Mouse (Mus musculus) lung, postnatal 4 days (tissue): ENCODE results near the gene Oprl1.
A peak's percentile ranks its signal among the peaks of the same experiment; 100 is the strongest.

Source experiments
- DNase-seq, 2 experiments: peaks; one replicate each; pipeline ENCODE4 v3.0.0; 2021

Oprl1 gene

DNA sequence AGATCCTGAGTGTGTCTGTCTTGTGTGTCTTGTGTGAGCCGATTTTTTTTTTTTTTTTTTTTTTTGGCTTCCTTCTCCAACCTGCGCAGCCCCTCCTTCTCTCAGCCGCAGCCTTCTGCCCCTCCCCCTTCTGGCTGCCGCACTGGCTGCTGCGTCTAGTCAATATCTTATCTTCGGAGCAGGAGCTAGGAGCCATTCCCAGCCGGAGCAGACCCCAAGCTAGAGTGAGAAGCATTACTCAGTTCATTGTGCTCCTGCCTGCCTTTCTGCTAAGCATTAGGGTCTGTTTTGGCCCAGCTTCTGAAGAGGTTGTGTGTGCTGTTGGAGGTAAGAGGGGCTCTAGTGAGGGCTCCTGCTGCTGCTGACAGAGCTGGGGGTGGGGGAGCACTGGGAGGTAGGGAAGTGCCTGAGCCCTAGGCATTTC is at the start of gene Oprl1:
Gene Oprl1, plus strand, starts transcription at position 114 of the 424 bp plus-strand sequence.
- no peak for DNase-seq

DNA sequence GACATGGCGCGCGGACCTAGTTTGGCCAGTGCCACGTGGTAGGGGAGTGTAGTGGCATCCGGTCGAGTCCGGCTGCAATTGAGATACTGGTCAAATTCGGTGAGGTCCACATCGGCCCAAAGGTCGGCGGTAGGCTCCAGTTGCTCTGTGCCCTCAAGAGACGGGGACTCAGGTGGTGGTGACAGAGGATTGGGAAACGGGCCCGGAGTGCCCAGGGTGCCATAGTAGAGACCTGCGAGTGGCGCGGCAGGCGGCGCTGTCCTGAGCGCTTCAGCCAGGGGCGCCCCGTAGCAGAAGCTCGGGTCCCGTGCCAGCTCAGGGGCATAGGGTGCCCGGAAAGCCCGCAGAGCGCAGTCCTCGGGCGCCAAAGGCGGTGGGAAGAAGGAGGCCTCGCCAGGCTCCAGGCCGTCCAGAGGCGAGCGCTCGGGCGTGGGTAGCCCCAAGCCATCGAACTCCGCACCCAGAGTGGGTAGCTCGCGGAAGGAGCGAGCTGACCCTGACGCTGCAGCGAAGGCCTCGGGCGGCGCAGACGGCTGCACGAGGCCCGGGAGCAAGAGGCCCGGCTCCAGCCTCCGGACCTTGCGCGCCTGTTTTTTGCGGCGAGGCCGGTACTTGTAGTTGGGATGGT is 44.4 kb upstream of the Oprl1 start:
- DNase-seq: peak; percentile 39 to 52

DNA sequence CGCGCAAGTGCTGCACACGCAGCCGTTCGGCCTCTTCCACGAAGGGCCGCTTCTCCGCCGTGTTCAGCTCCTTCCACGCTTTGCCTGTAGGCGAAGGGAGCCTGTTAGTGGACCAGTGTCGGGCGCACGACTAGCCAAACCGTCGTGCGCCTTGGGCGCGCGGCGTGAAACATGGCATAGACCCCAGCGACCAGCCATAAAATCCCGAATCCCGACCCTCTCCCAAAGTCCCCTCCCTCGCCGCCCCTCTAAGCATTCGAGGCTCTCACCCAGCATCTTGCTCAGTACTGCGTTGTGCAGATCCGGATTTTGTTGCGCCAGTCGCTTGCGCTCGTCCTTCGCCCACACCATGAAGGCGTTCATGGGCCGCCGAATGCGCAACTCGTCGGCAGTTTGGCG is 43.9 kb upstream of the Oprl1 start:
- DNase-seq: no peak

DNA sequence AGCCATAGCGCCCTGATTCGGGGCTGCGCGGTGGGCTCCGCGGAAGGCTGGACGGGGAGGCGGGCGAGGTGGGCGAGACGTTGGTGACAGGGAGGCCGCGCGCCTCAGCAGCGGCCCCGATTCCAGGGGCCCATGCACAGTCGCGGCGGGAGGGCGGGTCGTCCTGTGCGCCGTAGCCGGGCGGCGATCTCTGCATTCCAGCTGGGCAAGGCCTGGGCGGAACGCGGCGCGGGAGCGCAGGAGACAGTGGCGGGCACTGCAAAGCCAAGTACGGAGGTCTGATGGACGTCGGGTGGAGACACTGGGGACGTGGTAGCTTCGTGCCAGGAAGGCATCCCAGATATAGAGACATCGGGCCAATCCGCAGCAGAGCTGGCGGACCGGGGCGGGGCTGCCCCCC is 43.5 kb upstream of the Oprl1 start, which contains the start of gene Sox18:
Gene Sox18, minus strand, starts transcription at position 315 of the 400 bp plus-strand sequence.
- peak; percentile 75 to 83 for DNase-seq

DNA sequence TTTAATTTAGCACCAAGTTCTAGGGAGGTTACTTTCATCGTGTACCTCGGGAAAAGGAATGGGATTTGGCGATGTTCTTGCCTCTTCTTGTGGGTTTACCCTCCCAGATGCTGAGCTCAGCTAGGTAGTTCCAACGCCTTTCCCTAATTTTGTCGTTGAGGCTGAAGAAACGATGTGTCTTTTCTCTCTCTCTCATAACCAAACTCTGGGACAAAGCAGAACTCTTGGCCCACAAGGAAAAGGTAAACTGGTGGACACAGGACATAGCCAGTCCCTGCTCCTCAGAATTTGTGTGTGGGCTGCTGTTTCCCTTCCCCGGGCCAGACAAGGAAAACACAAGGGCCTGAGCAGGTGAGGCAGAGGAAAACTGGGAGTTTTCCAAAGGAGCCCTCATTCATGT is 42.8 kb upstream of the Oprl1 start:
- DNase-seq: no peak

DNA sequence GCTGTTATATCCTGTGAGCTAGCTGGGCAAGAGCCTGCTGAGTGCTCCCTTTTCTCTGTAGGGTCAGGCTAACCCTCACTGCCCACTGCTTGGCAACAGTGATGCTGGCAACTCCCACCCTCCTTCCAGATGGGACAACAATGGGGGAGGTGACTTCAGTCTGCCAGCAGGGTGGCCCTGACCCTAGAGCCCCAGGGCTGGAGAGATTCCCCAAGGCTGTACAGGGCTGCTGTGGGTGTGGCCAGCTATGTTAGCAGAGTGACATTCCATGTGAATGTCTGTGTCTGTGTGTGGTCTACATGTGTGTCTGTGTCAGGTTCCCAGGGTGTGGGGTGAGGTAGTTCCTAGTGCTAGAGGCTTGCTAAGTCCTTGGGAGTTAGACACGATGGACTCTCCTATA is 41.3 kb upstream of the Oprl1 start:
- peak; percentile 46 to 77 for DNase-seq

DNA sequence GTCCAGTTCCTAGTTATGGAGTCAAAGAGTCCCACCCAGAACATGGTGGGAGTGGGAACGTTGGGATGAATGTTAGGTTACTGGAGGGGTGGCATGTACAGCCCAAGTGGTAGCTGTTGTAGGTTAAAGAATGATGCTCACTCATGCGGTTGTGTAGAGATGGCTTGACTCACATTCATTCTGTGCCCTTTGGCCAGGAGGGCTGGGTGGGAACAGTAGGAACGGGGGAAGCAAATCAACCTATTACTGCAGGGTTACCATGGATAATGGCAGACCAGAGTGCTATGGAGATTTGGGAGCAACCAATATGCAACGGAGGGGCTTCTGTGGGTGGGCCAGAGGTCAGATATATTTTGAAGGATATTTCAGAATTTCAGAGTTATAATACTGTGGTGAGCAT is 39.9 kb upstream of the Oprl1 start:
- no peak for DNase-seq

DNA sequence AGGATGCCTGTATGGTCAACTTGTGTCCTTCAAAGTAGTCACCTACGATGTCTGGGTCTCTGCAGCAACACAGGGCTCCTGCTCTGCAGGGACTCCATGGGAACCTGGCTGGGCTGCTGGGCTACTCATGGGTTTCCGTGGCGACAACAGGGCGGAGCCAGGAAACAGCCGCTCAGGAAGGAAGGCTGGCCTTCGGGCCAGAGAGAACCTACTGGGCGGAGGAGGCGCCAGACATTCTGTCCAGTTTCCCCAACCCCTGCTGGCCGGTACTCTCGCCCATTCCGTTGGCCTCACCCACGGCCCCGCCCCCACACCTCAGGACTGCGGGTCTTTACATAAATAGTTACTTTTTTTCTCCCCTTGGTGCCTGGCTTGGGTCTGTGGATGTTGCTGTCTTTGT is 39.4 kb upstream of the Oprl1 start:
- DNase-seq: peak; percentile 82 to 91

DNA sequence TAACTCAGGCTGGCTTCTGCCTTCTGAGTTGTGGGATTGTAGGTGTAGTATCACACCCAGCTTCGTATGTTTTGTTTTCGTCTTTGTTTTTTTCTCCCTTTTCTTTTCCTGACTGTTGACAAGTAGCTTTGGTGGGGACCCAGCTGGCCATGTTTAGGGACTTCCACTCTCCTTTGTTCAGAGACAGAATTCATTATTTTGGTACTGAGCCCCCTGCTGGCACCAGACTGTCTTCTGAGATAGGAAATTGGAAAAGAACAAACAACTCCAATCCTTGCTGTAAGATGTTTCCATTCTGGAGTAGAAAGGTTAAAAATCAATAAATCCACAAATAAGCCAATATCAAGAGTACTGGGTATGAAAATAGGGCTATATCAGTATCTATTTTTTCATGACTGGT is 38.4 kb upstream of the Oprl1 start:
- no peak for DNase-seq

DNA sequence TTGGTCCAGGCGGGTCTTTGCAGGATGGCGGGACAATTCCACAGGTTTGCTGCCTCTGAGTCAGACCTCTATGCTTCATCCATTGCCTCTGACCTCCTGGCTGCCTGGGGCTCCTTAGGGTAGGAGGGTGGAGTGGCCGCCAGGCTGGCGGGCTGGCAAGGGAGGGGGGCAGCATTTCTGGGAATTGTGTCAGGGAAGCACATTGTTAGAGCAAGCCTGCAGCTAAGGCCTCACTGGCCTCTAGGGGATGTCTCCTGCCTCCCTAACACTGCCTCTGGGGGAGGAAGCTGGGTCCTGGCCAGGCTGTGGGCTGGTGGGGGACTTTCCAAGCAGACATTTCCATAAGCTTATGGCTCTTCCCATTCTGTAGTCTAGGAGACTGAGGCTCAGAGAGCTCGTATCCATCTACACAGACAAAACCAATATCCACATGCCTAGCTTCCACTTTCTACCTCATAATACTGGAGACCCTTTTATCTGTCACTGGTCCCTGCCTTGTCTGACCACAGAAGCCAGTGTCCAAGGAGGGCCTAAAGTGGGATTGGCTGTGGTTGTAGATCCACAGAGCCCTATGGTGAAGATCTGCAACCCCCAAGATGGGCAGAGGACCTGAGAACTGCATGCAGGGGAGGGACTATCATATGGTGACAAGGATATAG is 37.6 kb upstream of the Oprl1 start:
- peak; percentile 68 to 84 for DNase-seq

DNA sequence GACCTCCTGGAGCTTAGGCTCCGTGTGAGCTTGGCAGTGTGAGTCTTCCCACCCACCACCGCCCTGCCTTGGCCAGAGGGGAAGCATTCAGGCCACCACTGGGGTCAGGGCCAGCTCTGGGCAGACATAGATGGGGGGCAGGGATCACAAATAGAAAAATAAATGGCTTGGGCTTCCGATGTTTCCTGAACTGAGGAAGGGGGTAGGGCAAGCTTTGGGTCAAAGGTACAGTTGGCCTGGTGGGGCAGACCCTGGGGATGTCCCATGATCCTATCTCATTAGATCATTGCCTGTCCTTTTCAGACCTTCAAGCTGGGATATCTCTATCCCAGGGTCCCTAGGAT is 37.1 kb upstream of the Oprl1 start:
- DNase-seq: peak in 1 of 2 experiments; percentile 69

DNA sequence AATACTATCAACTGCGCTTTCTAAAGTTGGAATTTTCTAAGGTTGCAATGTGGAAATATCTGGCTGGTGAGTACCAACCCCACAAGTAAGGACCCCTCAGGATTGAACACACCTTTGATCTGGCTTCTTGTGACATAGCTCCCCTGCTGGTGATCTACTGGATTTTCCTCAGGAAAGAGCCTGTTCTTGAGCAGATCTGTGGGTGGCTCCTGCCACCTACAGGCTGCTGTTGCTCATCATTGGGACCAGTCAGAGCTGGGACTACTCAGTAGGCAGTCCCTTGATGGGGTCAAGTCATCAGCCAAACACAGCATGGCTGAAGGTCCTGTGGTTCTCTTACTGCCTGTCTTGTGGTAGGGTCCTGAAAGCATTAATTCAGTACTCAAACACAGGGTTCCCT is 36.0 kb upstream of the Oprl1 start:
- DNase-seq: peak; percentile 86 to 87

DNA sequence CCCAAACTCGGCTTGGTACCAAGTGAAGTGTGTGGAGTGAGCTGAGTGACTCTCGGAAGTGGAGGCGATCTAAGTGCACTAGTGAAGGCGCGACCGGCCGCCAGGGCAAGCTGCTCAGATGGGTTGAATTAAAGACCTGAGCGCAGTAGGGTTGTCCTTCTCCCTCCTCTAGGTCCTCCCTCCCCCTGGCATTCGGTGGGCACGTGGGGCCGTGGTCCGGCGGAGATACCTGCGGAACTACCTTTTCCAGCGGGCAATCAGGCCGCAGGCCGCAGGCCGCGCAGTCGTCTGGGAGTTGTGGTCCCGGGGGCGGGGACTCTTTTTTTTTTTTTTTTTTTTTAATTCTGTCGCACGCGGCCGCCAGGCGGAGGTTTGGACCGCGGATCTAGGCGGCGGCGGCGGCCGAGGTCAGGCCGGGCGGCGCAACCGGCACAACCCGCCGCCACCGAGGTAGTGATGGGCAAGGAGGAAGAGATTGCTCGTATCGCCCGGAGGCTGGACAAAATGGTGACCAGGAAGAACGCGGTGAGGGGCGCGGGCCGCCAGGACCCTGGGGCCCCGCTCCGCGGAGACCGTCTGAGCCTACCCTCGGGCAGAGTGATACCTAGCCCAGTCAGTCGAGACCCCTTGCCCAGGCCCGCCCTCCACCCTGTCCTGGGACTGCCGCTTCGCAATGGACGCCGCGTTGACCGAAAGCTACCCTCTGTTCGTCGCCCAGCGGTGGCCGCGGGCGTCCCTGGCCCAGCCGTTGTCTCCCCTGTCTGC is 34.7 kb upstream of the Oprl1 start, which contains the start of gene Tcea2:
Gene Tcea2, plus strand, starts transcription at position 360 of the 765 bp plus-strand sequence.
- DNase-seq: peak; percentile 82 to 85

DNA sequence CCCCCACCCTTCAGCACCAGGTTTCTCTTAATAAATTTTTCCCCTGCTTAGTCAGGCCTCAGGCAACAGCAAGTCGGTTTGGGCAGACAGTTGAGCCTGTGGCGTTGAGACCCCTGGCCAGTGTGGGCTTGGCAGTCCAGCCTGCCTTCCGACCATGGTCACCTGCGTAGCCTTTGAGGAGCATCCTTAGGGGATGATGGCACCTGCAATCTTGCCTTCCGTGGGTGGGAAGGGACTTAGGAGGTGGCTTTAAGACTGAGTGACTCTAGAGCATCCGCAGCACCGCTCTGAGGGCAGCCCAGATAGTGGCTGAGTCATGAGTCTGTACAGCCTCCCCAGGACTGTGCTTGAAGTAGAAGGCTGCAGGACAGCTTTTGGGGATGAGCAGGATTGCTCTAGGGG is 34.1 kb upstream of the Oprl1 start:
- DNase-seq: no peak

DNA sequence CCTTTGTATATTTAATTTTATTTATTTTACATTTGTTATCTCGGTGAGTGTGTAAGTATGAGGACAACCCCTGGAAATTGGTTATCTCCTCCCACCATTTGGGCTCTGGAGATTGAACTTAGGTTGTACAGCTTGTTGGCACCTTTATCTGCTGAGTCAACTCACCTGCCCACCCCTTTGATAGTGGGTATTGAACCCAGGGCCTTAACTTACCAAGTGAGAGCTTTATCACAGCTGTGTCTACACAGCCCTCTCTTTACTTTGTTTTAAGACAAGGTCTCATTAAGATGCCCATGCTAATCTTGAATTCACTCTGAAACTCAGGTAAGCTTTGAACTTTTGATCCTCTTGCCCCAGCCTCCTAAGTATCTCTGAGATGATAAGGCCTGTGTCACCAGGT is 32.8 kb upstream of the Oprl1 start:
- DNase-seq: no peak

DNA sequence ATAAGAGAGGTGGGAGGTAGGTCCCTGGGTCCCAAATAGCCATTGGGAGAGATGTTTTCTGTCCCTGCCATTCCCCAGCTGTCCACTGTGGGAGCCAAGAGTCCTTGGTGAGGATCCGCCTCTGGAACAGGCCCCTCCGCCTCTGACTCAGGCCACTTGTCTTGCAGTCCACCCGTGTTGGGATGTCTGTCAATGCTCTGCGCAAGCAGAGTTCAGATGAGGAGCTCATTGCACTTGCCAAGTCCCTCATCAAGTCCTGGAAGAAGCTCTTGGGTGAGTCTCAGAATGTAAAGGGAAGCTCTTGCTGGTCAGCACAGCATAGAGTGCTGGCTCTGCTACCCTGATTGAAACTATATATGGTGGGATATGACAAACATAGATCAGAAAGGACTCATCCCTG is 31.4 kb upstream of the Oprl1 start:
- DNase-seq: no peak

DNA sequence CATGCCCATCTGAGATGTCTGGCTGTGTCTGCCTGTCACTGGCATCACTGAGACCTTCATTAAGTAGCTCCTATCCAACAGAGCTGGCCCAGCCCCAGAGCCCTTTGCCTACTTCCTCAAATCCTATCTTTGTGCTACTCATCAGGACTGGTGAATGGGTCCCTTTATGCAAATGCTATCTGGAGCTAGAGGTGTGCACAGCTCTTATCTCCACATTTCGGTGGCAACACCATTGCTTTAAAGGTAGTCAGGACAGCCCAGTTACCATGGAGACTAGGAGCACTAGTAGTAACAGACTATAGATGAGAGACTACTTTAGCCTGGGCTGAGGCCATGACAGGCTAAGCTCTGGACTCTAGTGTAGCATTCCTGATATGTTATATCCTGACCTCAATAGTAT is 30.1 kb upstream of the Oprl1 start:
- no peak for DNase-seq

DNA sequence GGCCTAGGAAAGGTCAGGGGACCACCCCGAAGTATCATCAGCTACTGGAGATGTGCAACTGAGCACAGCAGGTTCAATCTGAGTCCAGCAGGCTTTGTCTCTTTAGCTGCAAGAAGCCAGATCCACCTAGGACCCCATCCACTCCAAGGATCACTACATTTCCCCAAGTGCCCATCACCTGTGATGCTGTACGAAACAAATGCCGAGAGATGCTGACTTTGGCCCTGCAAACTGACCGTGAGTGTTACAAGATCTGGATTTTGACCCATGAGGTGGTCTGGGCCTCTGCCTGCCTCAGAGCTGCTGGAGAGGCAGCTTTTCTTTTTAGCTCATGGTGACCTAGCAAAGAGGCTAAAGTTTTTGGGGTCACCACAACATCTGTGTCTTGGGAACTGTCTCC is 29.1 kb upstream of the Oprl1 start:
- DNase-seq: no peak

DNA sequence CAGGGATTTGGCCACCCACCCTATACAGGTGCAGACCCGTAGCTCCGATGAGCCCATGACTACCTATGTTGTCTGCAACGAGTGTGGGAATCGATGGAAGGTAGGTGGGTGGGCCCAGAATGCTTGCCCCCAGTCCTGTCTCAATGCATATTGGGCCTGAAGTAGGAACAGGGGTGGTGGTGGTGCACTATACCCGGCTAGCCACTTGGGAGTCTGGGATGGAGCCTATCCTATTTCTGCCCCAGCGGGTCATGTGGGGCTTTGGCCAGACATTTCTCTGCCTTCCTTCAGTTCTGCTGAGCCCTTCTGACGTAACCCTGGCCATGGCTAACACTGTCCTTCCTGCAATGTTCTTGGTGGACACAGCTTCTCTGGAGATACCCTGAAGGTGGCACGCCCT is 27.2 kb upstream of the Oprl1 start:
- no peak for DNase-seq

DNA sequence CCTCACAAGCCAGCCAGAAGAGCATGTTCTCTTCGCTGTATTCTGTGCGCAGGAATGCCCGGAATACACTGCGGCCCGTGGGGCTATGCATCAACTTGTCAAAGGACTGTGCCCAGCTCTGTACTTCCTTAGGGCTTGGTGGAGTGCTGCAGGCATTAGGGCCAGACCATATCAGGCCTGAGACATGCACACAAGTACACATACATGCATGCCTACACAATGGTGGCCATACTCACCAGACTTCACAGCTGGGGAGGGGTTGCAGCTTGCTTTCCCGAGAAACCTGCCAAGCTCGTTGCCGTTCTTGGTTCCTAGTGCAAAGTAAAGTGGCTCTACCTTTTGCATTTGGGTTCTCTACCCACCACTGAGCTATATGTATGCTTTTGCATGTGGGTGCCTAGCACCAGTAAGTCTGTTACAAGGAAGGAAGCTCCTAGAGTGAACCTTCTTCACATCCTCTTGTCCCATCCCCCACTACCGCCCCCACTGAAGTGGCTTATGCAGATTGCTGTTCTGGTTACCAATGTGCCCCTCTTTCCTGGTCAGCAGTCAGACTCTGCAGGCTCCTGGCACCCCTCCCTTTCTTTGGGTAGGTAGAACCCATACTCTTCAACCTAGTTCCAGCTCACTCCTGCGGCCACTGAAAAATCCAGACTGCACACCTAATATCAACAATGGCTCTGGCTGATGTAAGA is 25.2 kb upstream of the Oprl1 start:
- no peak for DNase-seq

DNA sequence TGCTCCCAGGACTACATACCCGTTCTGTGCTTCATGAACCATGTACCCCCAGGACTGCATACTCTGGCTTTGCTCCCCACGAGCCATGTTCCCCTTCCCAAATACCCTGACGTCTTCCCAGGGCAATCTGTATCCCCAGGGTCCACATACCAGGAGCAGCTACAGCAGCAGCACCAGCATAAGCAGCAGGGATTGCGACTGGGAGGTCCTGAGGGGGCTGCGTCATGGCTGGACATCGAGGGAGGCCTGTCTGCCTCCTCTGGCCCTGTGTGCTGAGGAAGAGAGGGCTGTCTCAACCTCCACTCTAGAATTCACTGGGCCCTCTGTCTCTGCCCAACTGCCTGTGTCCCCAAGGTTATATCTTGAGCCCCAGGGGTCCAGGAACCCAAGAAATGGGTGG is 23.7 kb upstream of the Oprl1 start:
- DNase-seq: no peak

DNA sequence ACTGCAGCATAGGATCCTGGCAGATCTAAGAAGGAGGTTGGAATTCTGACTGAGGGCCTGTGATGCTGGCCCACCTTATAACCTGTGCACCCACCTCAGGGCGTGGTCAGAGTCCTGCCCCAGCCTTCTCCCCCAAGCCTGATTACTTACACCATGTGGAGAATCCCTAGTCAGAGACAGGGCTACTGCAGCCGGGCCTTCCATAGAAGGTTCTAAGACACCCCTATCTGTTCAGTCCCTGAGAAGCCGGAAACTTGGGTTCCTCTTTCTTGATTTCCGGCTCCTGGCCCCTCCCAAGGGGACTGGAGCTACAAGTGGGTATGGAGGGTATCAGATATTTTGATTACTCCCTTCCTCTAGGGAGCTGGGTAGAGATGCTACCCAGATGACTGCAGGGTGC is 23.2 kb upstream of the Oprl1 start:
- DNase-seq: no peak

DNA sequence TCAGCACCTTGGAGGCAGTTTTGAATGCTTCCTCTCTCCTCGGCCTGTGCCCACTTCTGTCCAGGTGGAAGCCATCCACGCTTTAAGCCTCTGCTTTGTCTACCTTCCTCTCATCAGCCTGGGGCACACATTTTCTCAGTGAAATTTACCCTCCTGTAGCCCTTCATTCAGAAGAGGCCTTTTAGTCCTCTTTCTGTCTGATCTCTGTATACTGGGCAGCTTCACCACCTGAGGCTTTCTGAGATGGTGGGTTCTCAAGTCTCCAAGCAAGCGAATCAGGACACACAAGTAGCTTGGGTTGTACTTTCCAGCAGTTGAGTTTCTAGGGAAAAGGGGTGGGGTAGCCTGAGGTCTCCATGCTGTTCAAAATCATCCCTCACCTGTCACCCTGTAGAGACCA is 22.5 kb upstream of the Oprl1 start:
- no peak for DNase-seq
